Mouse (Mus musculus) heart, embryonic 14.5 days (tissue): ENCODE measurements around the gene Gm3327. TPM values are rescaled to one million over a fixed set of nuclear protein-coding genes. Genes with fewer than 3 reads are reported as not detected.

Source experiments
- ATAC-seq: fragments of 200-750 bp; cut with Nextera tagmentation; 2 replicates; pipeline ENCODE4 v1.8.0; 2017; ENCODE audit warnings: low read depth, moderate TSS enrichment; ENCODE audit not compliant: insufficient number of reproducible peaks, insufficient read depth, low FRiP score
- H3K27ac ChIP-seq, 2 experiments: fragments of 200-500 bp in 1 of 2; fragments of 300-500 bp in 1 of 2; sonication (generic) in 1 of 2; replicated peaks in 1 of 2; 2 replicates each; pipeline ENCODE4 v1.5.1; 2012 to 2014; ENCODE audit warnings: low read depth in 2 of 2, low read length in 2 of 2, control low read depth in 1 of 2, mild to moderate bottlenecking in 1 of 2, mixed read lengths in 1 of 2; ENCODE audit not compliant: control insufficient read depth in 1 of 2, insufficient read depth in 1 of 2
- H3K27me3 ChIP-seq: fragments of 300-500 bp; sonication (generic); 2 replicates; pipeline ENCODE4 v1.6.1; 2014; ENCODE audit warnings: mild to moderate bottlenecking, low read length, control low read depth; ENCODE audit not compliant: control insufficient read depth, insufficient read depth
- H3K36me3 ChIP-seq: fragments of 300-500 bp; sonication (generic); 2 replicates; pipeline ENCODE4 v1.6.1; 2014; ENCODE audit warnings: mild to moderate bottlenecking, control low read depth, low read length, mixed read lengths; ENCODE audit not compliant: control insufficient read depth, insufficient read depth
- H3K4me1 ChIP-seq, 2 experiments: fragments of 200-500 bp in 1 of 2; fragments of 300-500 bp in 1 of 2; sonication (generic) in 1 of 2; 2 replicates each; pipeline ENCODE4 v1.6.1; 2012 to 2014; ENCODE audit warnings: low read length in 2 of 2, control low read depth in 1 of 2, mixed read lengths in 1 of 2; ENCODE audit not compliant: control insufficient read depth in 2 of 2, insufficient read depth in 2 of 2
- H3K4me2 ChIP-seq: fragments of 300-500 bp; sonication (generic); 2 replicates; pipeline ENCODE4 v1.6.1; 2014; ENCODE audit warnings: mild to moderate bottlenecking, low read length
- H3K4me3 ChIP-seq, 2 experiments: fragments of 200-500 bp in 1 of 2; fragments of 300-500 bp in 1 of 2; sonication (generic) in 1 of 2; 2 replicates each; pipeline ENCODE4 v1.5.1; 2012 to 2014; ENCODE audit warnings: low read length in 2 of 2, mild to moderate bottlenecking in 2 of 2, control low read depth in 1 of 2, low read depth in 1 of 2, moderate library complexity in 1 of 2; ENCODE audit not compliant: control insufficient read depth in 1 of 2, insufficient read depth in 1 of 2
- H3K9ac ChIP-seq: fragments of 300-500 bp; sonication (generic); 2 replicates; pipeline ENCODE4 v1.6.1; 2014; ENCODE audit warnings: mild to moderate bottlenecking, low read length
- H3K9me3 ChIP-seq: fragments of 300-500 bp; sonication (generic); 2 replicates; pipeline ENCODE4 v1.6.1; 2016; ENCODE audit warnings: low read length, control low read depth; ENCODE audit not compliant: control insufficient read depth
- polyA plus RNA-seq: library from polyadenylated mRNA; unstranded; fragments of >200 nt; fragmentation: Nextera tagmentation; extraction: Ambion mirVana; gene quantifications from 2 replicates; pipeline ENCODE4 v1.2.1, GENCODE M21; 2014

The Gm3327 gene
- polyA plus RNA-seq, 1 experiment from 2014 or later: not detected

GRCm38 (mm10) chr14:44110981-44111380 is 12.7 kb upstream of the Gm3327 start:
- Histone ChIP-seq H3K9ac (no peak overlapping the region), H3K9me3 (no peaks in the 10 kb centered on the region), H3K36me3 (no peaks in the 10 kb centered on the region), H3K4me2 (no peak overlapping the region), H3K27ac (no peak overlapping the region), H3K27me3 (no peaks in the 10 kb centered on the region), H3K4me3 (no peak overlapping the region), H3K4me1 (no peaks in the 10 kb centered on the region)
- no peak for ATAC-seq

Other genes starting within 250 kb of the Gm3327 start
- not detected in 2 replicates for gene Ear1, start 248.3 kb upstream of the Gm3327 start, polyA plus RNA-seq
- not detected in 2 replicates for gene Ear10, start 200.3 kb upstream of the Gm3327 start, polyA plus RNA-seq
- 37.9 and 39.2 TPM in 2 replicates for gene Gm8113, start 198.5 kb upstream of the Gm3327 start, polyA plus RNA-seq
- gene Ang5, start 166.8 kb upstream of the Gm3327 start, polyA plus RNA-seq: not detected in 2 replicates
- not detected in 2 replicates for gene Ang6, start 121.6 kb upstream of the Gm3327 start, polyA plus RNA-seq
- gene Ear2, start 21.2 kb upstream of the Gm3327 start, polyA plus RNA-seq: not detected in 2 replicates
- not detected in 2 replicates for gene Gm8212, start 73.8 kb downstream of the Gm3327 start, polyA plus RNA-seq
- not detected in 2 replicates for gene 4930503E14Rik, start 89.4 kb downstream of the Gm3327 start, polyA plus RNA-seq
- gene Gm8220, start 161.7 kb downstream of the Gm3327 start, polyA plus RNA-seq: not detected in 2 replicates
- not detected in 2 replicates for gene Gm5930, start 214.7 kb downstream of the Gm3327 start, polyA plus RNA-seq
- not detected in 2 replicates for gene Gm8229, start 241.5 kb downstream of the Gm3327 start, polyA plus RNA-seq